Mouse (Mus musculus) intestine, postnatal 0 days (tissue): ENCODE measurements at regions not wholly inside any gene's neighbourhood (a gene's known extent, or its start where the extent isn't known, plus 50 kb on each side); places are given as distances from the start of the nearest gene placed in this dataset.

ENCODE experiments used
- ATAC-seq: fragments of 200-750 bp; cut with Nextera tagmentation; 2 replicates; pipeline ENCODE4 v1.8.0; 2017; ENCODE audit warnings: mild to moderate bottlenecking, moderate TSS enrichment, moderate library complexity
- H3K27ac ChIP-seq: fragments of 300-500 bp; sonication (generic); 2 replicates; pipeline ENCODE4 v1.5.1; 2014; ENCODE audit warnings: mild to moderate bottlenecking, low read depth, low read length, moderate library complexity
- H3K27me3 ChIP-seq: fragments of 300-500 bp; sonication (generic); replicated peaks from 2 replicates; pipeline ENCODE4 v1.6.1; 2014; ENCODE audit warnings: low read length, mixed read lengths; ENCODE audit not compliant: control insufficient read depth, insufficient read depth
- H3K36me3 ChIP-seq: fragments of 300-500 bp; sonication (generic); 2 replicates; pipeline ENCODE4 v1.6.1; 2014; ENCODE audit warnings: mild to moderate bottlenecking, moderate library complexity; ENCODE audit not compliant: control insufficient read depth, insufficient read depth
- H3K4me1 ChIP-seq: fragments of 300-500 bp; sonication (generic); replicated peaks from 2 replicates; pipeline ENCODE4 v1.6.1; 2014; ENCODE audit warnings: antibody characterized with exemption, low read length, mixed read lengths; ENCODE audit not compliant: control insufficient read depth, insufficient read depth
- H3K4me2 ChIP-seq: fragments of 300-500 bp; sonication (generic); replicated peaks from 2 replicates; pipeline ENCODE4 v1.6.1; 2014; ENCODE audit warnings: low read depth, mild to moderate bottlenecking, moderate library complexity
- H3K4me3 ChIP-seq: fragments of 300-500 bp; sonication (generic); 2 replicates; pipeline ENCODE4 v1.5.1; 2014; ENCODE audit warnings: low read depth, low read length
- H3K9ac ChIP-seq: fragments of 300-500 bp; sonication (generic); 2 replicates; pipeline ENCODE4 v1.6.1; 2014; ENCODE audit warnings: mild to moderate bottlenecking, low read depth, low read length
- H3K9me3 ChIP-seq: fragments of 300-500 bp; sonication (generic); 2 replicates; pipeline ENCODE4 v1.6.1; 2016; ENCODE audit warnings: mixed run types; ENCODE audit not compliant: control insufficient read depth
- CTCF ChIP-seq: sonication (generic); IDR thresholded peaks from 2 replicates; pipeline ENCODE4 v1.5.1; 2016; ENCODE audit warnings: low read depth, mild to moderate bottlenecking, control low read depth, antibody characterized with exemption, moderate library complexity
- whole genome bisulfite sequencing: fragments of 180-500 bp; shearing (Covaris S2); extraction: QIAGEN DNeasy Blood & Tissue Kit; methylation state at CpG from one replicate; pipeline ENCODE4 v1.1.7; 2014; 5-methylcytosine and 5-hydroxymethylcytosine counted together

DNA sequence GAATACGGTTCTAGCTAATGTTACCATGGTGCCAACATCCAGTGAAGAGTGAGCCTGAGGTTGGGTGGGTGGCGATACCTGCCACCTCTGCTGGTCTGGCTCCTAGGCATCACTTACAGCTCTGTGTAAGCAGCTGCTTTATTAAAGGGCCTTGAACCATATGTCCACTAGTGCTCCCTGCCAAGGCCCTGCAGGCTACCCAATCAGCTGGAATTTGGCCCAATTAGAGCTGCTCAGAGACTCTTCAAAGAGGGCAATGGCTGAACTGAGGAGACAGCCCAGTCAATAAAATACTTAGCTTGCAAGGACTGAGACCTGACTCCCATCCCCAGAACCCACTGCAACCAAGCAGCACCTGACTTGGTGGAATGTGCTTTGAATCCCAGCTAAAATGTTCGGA, 270.9 kb upstream of the Stt3b start:
- ATAC-seq: no peak
- Histone ChIP-seq H3K9ac (no peak overlapping the region), H3K4me2 (no peak overlapping the region), H3K27me3 (no peaks in the 10 kb centered on the region), H3K9me3 (no peaks in the 10 kb centered on the region), H3K27ac (no peak overlapping the region), H3K36me3 (no peaks in the 10 kb centered on the region), H3K4me1 (no peaks in the 10 kb centered on the region), H3K4me3 (no peak overlapping the region)
- no peak for TF ChIP-seq CTCF
- 87% methylated on average over 3 of the region's 3 CpGs for WGBS

DNA sequence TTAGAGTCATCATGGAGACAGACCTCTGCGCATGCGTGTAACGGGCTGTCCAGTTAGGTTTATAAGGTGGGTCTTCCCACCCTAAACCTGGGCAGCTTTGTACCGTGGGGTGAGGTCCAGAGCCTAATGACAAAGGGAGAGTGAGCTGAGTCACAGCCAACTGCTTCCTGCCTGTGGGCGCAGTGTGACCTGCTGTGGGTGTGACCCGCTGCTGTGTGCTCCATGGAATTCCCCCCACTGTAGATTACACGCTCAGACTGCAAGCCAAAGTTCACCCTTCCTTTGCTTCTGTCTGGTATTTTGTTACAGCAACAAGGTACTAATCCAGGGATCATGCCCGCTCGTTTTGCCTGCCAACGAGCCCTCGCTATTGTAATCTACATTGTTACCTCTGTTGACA, 273.3 kb upstream of the Stt3b start:
- no peak overlapping the region for H3K4me3 ChIP-seq
- no peak overlapping the region for H3K27ac ChIP-seq
- H3K9me3 ChIP-seq: no peaks in the 10 kb centered on the region
- H3K27me3 ChIP-seq: no peaks in the 10 kb centered on the region
- no peaks in the 10 kb centered on the region for H3K36me3 ChIP-seq
- H3K4me1 ChIP-seq: no peaks in the 10 kb centered on the region
- ATAC-seq: 0 out of 2 replicates have a peak, but pooled peaks have one; percentile 16
- H3K4me2 ChIP-seq: no peak overlapping the region
- no peak overlapping the region for H3K9ac ChIP-seq
- TF ChIP-seq CTCF: no peak
- 85% methylated on average over 11 of the region's 11 CpGs for WGBS

DNA sequence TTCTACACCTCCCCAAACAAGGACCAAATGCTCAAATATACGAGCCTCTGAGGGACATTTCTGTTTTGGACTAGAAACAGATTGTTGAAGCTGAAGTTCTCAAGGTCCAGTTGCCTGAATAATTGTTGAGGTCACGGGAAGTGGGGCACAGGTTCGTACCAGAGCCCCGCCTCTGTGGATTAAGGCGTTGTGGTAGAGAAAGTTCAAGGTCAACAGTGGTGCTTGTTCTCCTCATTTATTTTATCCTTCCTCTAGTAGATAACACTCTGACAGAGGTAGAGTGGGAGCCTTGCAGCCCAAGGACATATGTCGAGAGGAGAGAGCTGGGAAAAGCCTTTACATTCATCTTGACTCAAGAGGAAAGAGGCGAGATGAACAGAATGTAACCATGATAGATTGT, 274.7 kb upstream of the Stt3b start:
- Histone ChIP-seq H3K9me3 (no peaks in the 10 kb centered on the region), H3K27me3 (no peaks in the 10 kb centered on the region), H3K4me2 (no peak overlapping the region), H3K9ac (no peak overlapping the region), H3K4me3 (no peak overlapping the region), H3K4me1 (no peaks in the 10 kb centered on the region), H3K27ac (no peak overlapping the region), H3K36me3 (no peaks in the 10 kb centered on the region)
- no peak for TF ChIP-seq CTCF
- whole genome bisulfite sequencing: 60% methylated on average over 7 of the region's 7 CpGs
- no peak for ATAC-seq

DNA sequence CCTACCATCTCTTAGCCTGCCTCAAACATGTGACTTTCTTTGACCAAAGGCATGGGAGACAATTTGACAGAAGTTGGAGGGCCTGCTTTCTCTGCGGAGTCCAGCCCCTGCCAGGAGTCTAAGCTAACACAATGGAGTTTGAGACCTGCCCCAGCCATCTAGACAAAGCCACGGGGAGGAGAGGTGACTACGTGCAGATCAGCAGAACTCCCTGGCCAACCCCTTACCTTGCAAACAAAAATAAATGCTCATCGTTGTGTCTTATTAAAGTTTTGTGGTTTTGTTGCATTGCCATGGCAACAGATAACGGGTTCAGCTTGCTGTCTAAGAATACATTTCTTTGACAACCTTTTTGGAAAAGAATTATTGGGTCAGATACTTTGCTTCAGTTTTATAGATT, 282.2 kb upstream of the Stt3b start:
- TF ChIP-seq CTCF: no peak
- WGBS: 74% methylated on average over 5 of the region's 5 CpGs
- no peak overlapping the region for H3K27ac ChIP-seq
- H3K36me3 ChIP-seq: no peaks in the 10 kb centered on the region
- H3K4me1 ChIP-seq: no peaks in the 10 kb centered on the region
- no peaks in the 10 kb centered on the region for H3K27me3 ChIP-seq
- no peak overlapping the region for H3K4me2 ChIP-seq
- H3K9me3 ChIP-seq: no peaks in the 10 kb centered on the region
- no peak overlapping the region for H3K9ac ChIP-seq
- no peak overlapping the region for H3K4me3 ChIP-seq
- ATAC-seq: no peak

DNA sequence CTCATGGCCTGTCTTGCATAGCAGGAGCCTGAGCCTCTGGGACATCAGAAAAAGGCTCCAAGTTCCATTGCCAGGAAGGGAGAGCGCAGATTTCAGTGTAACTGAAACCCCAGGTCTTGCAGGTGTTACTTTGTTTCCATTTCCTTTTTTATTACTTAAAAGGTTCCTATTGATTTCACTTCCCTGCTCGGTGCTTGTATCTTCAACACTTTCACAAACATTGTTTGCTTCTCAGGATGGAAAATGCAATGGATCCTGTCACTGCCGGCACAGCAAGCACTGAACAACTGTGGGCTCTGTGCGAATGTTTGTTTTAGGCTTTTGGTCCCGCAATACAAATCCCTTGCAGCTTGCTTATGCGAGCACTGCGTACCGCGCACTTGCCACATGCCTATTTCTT, 290.0 kb upstream of the Stt3b start:
- no peak overlapping the region for H3K4me3 ChIP-seq
- H3K9ac ChIP-seq: no peak overlapping the region
- H3K27me3 ChIP-seq: no peaks in the 10 kb centered on the region
- 48% methylated on average over 9 of the region's 9 CpGs for WGBS
- no peak overlapping the region for H3K27ac ChIP-seq
- no peak for ATAC-seq
- H3K4me2 ChIP-seq: no peak overlapping the region
- no peaks in the 10 kb centered on the region for H3K9me3 ChIP-seq
- no peaks in the 10 kb centered on the region for H3K36me3 ChIP-seq
- H3K4me1 ChIP-seq: no peaks in the 10 kb centered on the region
- no peak for TF ChIP-seq CTCF

DNA sequence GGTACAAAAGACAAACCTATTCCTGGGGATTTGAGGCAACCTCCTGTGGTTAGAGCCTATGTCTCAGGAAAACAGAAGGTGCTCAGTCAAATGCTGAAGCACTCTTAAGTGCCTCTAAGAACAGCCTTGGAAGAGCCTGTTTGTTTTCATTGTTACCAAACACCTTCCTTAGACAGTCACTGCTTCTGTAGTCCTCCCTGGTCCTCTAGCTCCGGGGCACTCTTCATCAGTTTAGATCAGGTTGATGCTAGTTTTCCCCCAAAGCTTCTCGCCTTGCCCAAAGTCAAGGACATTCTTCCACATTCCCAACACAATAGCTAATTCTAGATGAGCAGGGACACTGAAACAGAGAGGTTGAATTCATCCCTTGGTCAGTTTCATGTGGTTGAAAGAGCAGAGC, 290.6 kb upstream of the Stt3b start:
- Histone ChIP-seq H3K9ac (no peak overlapping the region), H3K4me1 (no peaks in the 10 kb centered on the region), H3K4me2 (no peak overlapping the region), H3K27me3 (no peaks in the 10 kb centered on the region), H3K27ac (no peak overlapping the region), H3K36me3 (no peaks in the 10 kb centered on the region), H3K4me3 (no peak overlapping the region), H3K9me3 (no peaks in the 10 kb centered on the region)
- WGBS: 77% methylated on average over 2 of the region's 2 CpGs
- TF ChIP-seq CTCF: no peak
- ATAC-seq: no peak

DNA sequence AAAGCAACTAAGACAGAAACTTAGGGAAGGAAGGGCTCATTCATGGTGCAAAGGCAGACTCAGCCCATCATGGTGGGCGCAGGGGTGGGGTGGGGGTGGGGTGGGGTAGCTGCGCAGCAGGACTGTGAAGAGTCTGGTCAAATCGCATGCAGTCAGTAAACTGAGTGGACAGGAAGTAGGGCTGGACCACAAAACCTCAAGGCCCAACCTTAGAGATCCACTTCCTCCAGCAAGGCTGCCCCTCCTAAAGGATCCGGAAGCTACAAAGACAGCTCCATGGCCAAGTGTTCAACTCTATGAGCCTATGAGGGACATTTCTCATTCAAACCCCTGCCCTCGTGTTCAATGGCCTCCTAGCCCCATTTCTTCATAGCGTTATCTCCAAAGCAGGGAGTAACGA, 292.6 kb upstream of the Stt3b start:
- Histone ChIP-seq H3K27ac (no peak overlapping the region), H3K27me3 (no peaks in the 10 kb centered on the region), H3K9ac (no peak overlapping the region), H3K36me3 (no peaks in the 10 kb centered on the region), H3K4me2 (no peak overlapping the region), H3K9me3 (no peaks in the 10 kb centered on the region), H3K4me3 (no peak overlapping the region), H3K4me1 (no peaks in the 10 kb centered on the region)
- ATAC-seq: no peak
- TF ChIP-seq CTCF: no peak
- WGBS: 94% methylated on average over 7 of the region's 7 CpGs
